Comparison of ENCODE assay signal across 8 mouse cellular contexts in genomic region chr10:122680387-122681084, GRCm38 (mm10). TPM values are rescaled to one million over a fixed set of nuclear protein-coding genes. Genes with fewer than 3 reads are reported as not detected.
DNase-seq lines count a peak whose midpoint lies in the region; ATAC-seq and TF ChIP-seq lines count a peak whose summit lies in the region.

No protein-coding gene starts in this region.

- no peak for ATAC-seq in heart, embryonic 12.5 days (ENCODE audit: insufficient number of reproducible peaks, low FRiP score)
- no peak for ATAC-seq in kidney, embryonic 14.5 days (ENCODE audit: low FRiP score, low TSS enrichment)
- ATAC-seq in midbrain, embryonic 12.5 days (ENCODE audit: low FRiP score, low read depth) = no peak
- ATAC-seq in stomach, postnatal 0 days (ENCODE audit: low FRiP score, low TSS enrichment) = 0 out of 2 replicates have a peak, but pooled peaks have one; percentile 25

- H3K4me2 ChIP-seq in heart, embryonic 12.5 days = peak overlapping the region; percentile 82
- peak overlapping the region; percentile 72 for H3K4me2 ChIP-seq in kidney, embryonic 14.5 days (replicated peaks; ENCODE audit: low read depth, low read length)
- H3K4me2 ChIP-seq in midbrain, embryonic 12.5 days (replicated peaks) = peak overlapping the region; percentile 92
- H3K4me2 ChIP-seq in stomach, postnatal 0 days (replicated peaks; ENCODE audit: low read depth) = peak overlapping the region; percentile 87

- no peak for TF ChIP-seq CTCF in stomach, postnatal 0 days (IDR thresholded peaks at IDR 0.05; ENCODE audit: low read depth)

- H3K9me3 ChIP-seq in heart, embryonic 12.5 days (replicated peaks) = no peaks in the 10 kb centered on the region
- H3K9me3 ChIP-seq in kidney, embryonic 14.5 days (ENCODE audit: control insufficient read depth, low read length) = no peaks in the 10 kb centered on the region
- no peaks in the 10 kb centered on the region for H3K9me3 ChIP-seq in limb, embryonic 10.5 days (replicated peaks)
- no peaks in the 10 kb centered on the region for H3K9me3 ChIP-seq in midbrain, embryonic 12.5 days
- H3K9me3 ChIP-seq in stomach, postnatal 0 days (ENCODE audit: control insufficient read depth, low read length) = no peaks in the 10 kb centered on the region

- peaks cover 5% of the 10 kb centered on the region; the same call in 1 of the 2 replicates for H3K27me3 ChIP-seq in heart, embryonic 12.5 days (replicated peaks)
- peaks cover 14% of the 10 kb centered on the region for H3K27me3 ChIP-seq in kidney, embryonic 14.5 days (ENCODE audit: control insufficient read depth, insufficient read depth, low read length)
- peaks cover 31% of the 10 kb centered on the region for H3K27me3 ChIP-seq in limb, embryonic 10.5 days (ENCODE audit: low read depth, poor library complexity, severe bottlenecking)
- H3K27me3 ChIP-seq in midbrain, embryonic 12.5 days = peaks cover 24% of the 10 kb centered on the region
- H3K27me3 ChIP-seq in stomach, postnatal 0 days (ENCODE audit: control insufficient read depth, insufficient read depth, low read length) = no peaks in the 10 kb centered on the region

- H3K36me3 ChIP-seq in heart, embryonic 12.5 days = no peaks in the 10 kb centered on the region
- H3K36me3 ChIP-seq in kidney, embryonic 14.5 days (ENCODE audit: control insufficient read depth, insufficient read depth, low read length) = no peaks in the 10 kb centered on the region
- H3K36me3 ChIP-seq in limb, embryonic 10.5 days = no peaks in the 10 kb centered on the region
- no peaks in the 10 kb centered on the region for H3K36me3 ChIP-seq in midbrain, embryonic 12.5 days
- H3K36me3 ChIP-seq in stomach, postnatal 0 days (ENCODE audit: control insufficient read depth, insufficient read depth, low read length) = no peaks in the 10 kb centered on the region

- 3% methylated on average over 19 of the region's 19 CpGs for WGBS in heart, embryonic 12.5 days
- 4% methylated on average over 19 of the region's 19 CpGs for WGBS in kidney, embryonic 14.5 days
- 2% methylated on average over 18 of the region's 19 CpGs for WGBS in limb, embryonic 10.5 days
- WGBS in midbrain, embryonic 12.5 days = 2% methylated on average over 19 of the region's 19 CpGs
- 12% methylated on average over 19 of the region's 19 CpGs for WGBS in stomach, postnatal 0 days

- peak overlapping the region; percentile 85 for H3K4me3 ChIP-seq in heart, embryonic 12.5 days
- peak overlapping the region; percentile 82 for H3K4me3 ChIP-seq in kidney, embryonic 14.5 days (ENCODE audit: low read length)
- peak overlapping the region; percentile 90 for H3K4me3 ChIP-seq in limb, embryonic 10.5 days
- H3K4me3 ChIP-seq in midbrain, embryonic 12.5 days = peak overlapping the region; percentile 63
- peak overlapping the region; percentile 76 for H3K4me3 ChIP-seq in stomach, postnatal 0 days (ENCODE audit: low read depth, low read length)

- no peak overlapping the region for H3K27ac ChIP-seq in heart, embryonic 12.5 days (ENCODE audit: poor library complexity, severe bottlenecking)
- H3K27ac ChIP-seq in kidney, embryonic 14.5 days (ENCODE audit: low read depth, low read length) = no peak overlapping the region
- H3K27ac ChIP-seq in limb, embryonic 10.5 days = no peak overlapping the region
- no peak overlapping the region for H3K27ac ChIP-seq in midbrain, embryonic 12.5 days (replicated peaks)
- no peak overlapping the region for H3K27ac ChIP-seq in stomach, postnatal 0 days (replicated peaks)

- peaks cover 9% of the 10 kb centered on the region; the same call in 1 of the 2 replicates for H3K4me1 ChIP-seq in heart, embryonic 12.5 days (replicated peaks)
- H3K4me1 ChIP-seq in kidney, embryonic 14.5 days (ENCODE audit: control insufficient read depth, insufficient read depth, low read length) = 0 out of 2 replicates have a peak, but pooled peaks cover 14% of the 10 kb centered on the region
- H3K4me1 ChIP-seq in limb, embryonic 10.5 days = peaks cover 29% of the 10 kb centered on the region
- H3K4me1 ChIP-seq in midbrain, embryonic 12.5 days = peaks cover 13% of the 10 kb centered on the region
- H3K4me1 ChIP-seq in stomach, postnatal 0 days (replicated peaks; ENCODE audit: control insufficient read depth, insufficient read depth) = no peaks in the 10 kb centered on the region; the same call in 1 of the 2 replicates

- peak overlapping the region; percentile 60 for H3K9ac ChIP-seq in heart, embryonic 12.5 days
- H3K9ac ChIP-seq in kidney, embryonic 14.5 days (ENCODE audit: low read depth, low read length) = peak overlapping the region; percentile 82; the same call in 1 of the 2 replicates
- peak overlapping the region; percentile 12 for H3K9ac ChIP-seq in midbrain, embryonic 12.5 days (replicated peaks)
- no peak overlapping the region for H3K9ac ChIP-seq in stomach, postnatal 0 days (ENCODE audit: low read length)

- peak; percentile 95 for DNase-seq in brain, adult 2 months (ENCODE audit: low read depth, low spot score)
- peak; percentile 18 for DNase-seq in embryo, embryonic 9.5 days (ENCODE audit: extremely low spot score)
- DNase-seq in limb, embryonic 10.5 days (ENCODE audit: low spot score) = peak; percentile 40
- DNase-seq in stomach, postnatal 0 days (ENCODE audit: low spot score) = peak; percentile 27
- no peak for DNase-seq in c-Kit-positive CD71-positive TER-119-positive erythroid progenitor cells, embryonic 14.5 days (ENCODE audit: low spot score)

- no peak for TF ChIP-seq EP300 in stomach, postnatal 0 days (optimal IDR thresholded peaks at IDR 0.05)

RNA-seq across cellular contexts. Expression of gene Ppm1h, which starts 2.0 kb away (rescaled TPM):
- polyA plus RNA-seq in heart, embryonic 12.5 days (2016; fragmentation: Nextera tagmentation; extraction: Ambion mirVana) = 4.2 and 4.6 TPM in 2 replicates
- polyA plus RNA-seq in kidney, embryonic 14.5 days (2014; fragmentation: Nextera tagmentation; extraction: Ambion mirVana) = 17.3 and 22.2 TPM in 2 replicates
- polyA plus RNA-seq in limb, embryonic 10.5 days (2016; fragmentation: Nextera tagmentation; extraction: Ambion mirVana) = 2.9 and 4.4 TPM in 2 replicates
- polyA plus RNA-seq in midbrain, embryonic 12.5 days (2016; fragmentation: Nextera tagmentation; extraction: Ambion mirVana) = 8.1 and 9.2 TPM in 2 replicates
- polyA plus RNA-seq in stomach, postnatal 0 days (2015; fragmentation: Nextera tagmentation; extraction: Ambion mirVana) = 7.5 and 7.6 TPM in 2 replicates
